Mouse (Mus musculus) CD4-positive helper T cell, adult 2 months (primary cell): Measurements from ENCODE around the gene Scarf2.
A peak's percentile ranks its signal among the peaks of the same experiment; 100 is the strongest.

Experiments
- DNase-seq: peaks from one replicate; pipeline ENCODE4 v3.0.0-alpha.2; 2012; ENCODE audit warnings: low read depth, missing footprints, low spot score

Gene Scarf2

GRCm38 (mm10) chr16:17796971-17797811 lies at the start of gene Scarf2:
Gene Scarf2 (plus strand): TSS chr16:17797282.
- no peak for DNase-seq

- no peak for DNase-seq
Observed at GRCm38 (mm10) chr16:17753001-17753400, 44.1 kb upstream of the Scarf2 start.

- DNase-seq, result no peak
Observed at GRCm38 (mm10) chr16:17753686-17754085, 43.4 kb upstream of the Scarf2 start.

- no peak for DNase-seq
Observed at GRCm38 (mm10) chr16:17757756-17758155, 39.3 kb upstream of the Scarf2 start.

DNA sequence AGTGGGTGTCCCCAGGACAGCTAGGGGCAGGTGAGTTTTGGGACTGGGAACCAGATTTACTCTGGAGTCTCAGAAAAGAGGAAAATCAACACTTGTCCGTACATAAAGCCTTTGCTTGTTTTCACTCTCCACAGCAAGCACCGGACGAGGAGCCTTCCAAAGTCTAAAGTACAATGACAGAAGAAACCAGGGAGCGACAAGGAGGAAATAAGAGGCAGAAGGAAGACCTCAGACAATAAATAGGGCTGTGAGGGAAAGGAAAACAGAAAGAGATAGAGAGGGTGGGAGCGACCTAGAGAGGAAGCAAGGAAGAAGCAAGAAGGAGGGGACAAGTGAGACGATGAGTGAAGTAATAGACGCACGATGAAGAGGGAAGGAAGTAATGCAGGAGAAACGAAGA lies 38.2 kb upstream of the Scarf2 start:
- no peak for DNase-seq

GRCm38 (mm10) chr16:17759344-17759773 lies 37.7 kb upstream of the Scarf2 start, which contains the start of gene Klhl22:
Gene Klhl22 (plus strand): TSS chr16:17759618.
- peak; percentile 83 for DNase-seq

DNA sequence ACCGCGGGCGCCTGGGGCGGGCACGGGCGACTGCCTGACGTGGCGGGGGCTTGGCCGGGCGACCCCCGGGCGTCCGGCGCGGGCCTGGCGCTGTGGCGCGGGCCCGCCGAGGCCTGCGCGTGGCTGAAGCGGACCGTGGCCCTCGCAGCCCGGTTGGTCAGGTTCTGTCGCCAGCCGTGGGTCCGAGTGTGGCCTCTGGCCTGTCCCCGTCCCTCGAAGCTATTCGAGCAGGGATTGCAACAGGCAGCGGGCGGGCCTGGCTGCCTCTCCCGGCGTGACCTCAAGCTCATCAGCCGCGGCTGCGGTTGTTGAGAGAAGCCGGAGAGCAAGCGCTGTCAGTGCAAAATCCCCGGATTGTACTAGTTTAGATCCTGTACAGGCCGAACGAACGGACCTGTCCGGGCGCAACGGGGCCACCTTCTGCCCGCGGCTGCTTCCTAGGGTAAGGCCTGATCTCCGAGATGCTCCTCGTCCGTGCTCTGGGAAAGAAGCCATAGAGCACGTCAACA lies 37.2 kb upstream of the Scarf2 start:
- peak; percentile 42 for DNase-seq

GRCm38 (mm10) chr16:17760657-17761056 lies 36.4 kb upstream of the Scarf2 start:
- DNase-seq, result peak; percentile 36

DNA sequence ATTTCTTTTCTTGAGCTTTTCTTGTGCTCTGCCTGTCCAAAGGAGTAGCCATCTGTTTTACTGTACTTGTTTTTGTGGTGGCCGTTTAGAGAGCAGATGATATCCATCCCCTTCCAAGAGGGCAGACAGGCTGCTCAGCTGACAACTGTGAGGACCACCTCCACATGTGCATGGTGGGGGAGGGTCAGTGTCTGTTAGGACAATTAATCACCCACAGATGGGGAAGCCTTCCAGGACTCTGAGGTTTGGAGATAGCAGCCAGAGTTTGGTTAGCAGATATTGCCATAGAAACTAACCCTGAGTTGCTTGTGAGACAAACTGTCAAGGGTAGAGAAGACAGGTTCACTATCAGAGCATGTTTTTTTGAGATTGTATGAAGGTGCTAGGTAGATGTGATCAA lies 36.0 kb upstream of the Scarf2 start:
- no peak for DNase-seq

- DNase-seq, result no peak
Observed at GRCm38 (mm10) chr16:17764108-17764511, 33.0 kb upstream of the Scarf2 start.

- DNase-seq, result no peak
Observed at GRCm38 (mm10) chr16:17768834-17769233, 28.2 kb upstream of the Scarf2 start.

DNA sequence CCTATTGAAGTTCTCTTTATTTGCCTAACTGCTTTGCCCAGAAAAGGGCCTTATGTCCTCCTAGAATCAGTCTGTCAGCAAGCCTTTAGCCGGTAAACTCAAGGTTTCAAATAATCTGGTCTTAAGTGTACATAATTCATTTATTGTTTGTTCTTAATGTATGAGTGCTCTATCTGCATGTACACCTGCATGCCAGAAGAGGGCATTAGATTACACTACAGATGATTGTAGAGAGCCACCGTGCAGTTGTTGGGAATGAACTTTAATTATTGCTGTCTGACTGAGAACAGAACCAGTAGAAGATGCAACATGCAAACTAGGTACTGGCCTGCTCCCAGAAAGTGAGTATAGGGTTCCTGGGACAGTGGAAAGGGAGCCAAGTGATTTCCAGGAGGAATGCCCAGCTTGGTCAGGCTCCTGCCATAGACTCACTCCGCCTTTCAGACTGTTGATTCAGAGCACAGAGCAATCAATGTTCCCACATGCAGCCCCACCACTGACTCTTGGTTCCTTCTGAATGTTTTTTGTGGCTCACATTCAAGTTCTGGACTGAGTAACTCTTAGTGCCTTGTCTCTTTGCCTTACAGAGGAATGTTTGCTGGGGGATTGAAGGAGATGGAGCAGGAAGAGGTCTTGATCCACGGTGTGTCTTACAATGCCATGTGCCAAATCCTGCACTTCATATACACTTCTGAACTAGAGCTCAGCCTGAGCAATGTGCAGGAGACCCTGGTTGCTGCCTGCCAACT lies 25.8 kb upstream of the Scarf2 start:
- DNase-seq, result no peak

GRCm38 (mm10) chr16:17776828-17777227 lies 20.3 kb upstream of the Scarf2 start:
- DNase-seq, result no peak

GRCm38 (mm10) chr16:17778223-17778622 lies 18.9 kb upstream of the Scarf2 start:
- no peak for DNase-seq

DNA sequence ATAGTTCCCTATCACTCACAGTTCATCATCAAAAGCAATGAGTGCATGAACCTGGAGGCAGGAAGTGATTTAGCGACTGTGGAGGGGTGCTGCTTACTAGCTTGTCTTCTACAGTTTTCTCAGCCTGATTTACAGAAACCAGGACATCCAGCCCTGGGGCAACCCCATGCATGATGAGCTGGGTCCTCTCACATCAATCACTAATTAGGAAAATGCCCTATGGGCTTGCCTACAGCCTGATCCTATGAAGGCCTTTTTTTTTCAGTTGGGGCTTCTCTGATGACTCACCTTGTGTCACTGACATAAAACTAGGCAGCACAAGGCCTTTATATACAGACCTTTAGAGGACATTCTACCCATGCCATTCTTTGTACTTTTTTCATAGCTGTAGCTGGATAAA lies 17.4 kb upstream of the Scarf2 start:
- DNase-seq, result no peak

DNA sequence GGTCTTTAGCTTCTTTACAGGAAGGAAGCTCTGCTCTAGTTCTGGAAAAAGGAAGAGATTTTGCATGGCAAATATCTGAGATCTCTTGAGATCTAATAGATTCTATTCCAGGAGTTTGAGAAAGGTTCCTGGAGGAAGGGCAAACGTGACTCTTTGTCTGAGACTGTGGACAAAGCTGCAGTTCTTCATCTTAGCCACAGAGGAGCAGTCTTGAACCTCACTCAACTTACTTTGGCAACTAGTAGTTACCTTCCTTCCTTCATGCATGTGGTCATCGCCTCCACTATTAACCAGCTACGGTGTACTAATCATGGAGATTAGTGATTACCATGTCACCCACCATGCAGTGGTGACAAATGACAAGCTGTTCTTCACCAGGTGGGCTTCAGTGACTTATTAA lies 11.7 kb upstream of the Scarf2 start:
- DNase-seq, result no peak

GRCm38 (mm10) chr16:17792728-17793127 lies 4.4 kb upstream of the Scarf2 start:
- no peak for DNase-seq

DNA sequence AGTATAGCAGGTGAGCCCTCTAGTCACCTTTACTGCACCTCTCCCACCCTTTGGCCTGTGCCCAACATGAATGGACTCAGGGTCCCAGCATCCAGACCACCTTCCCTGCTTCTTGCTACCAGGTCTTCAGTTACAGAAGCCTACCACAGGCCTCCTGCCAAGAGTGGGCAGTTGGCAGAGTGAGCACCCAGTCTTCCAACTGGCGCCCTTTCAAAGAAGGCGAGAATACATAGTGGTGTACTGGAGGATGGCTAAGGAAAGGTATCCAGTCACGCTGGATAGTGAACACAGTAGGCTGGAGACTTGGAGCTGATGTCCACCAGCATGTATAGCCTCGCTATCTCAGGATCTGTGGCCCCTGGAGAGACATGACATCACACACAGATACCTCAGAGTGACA lies 3.0 kb upstream of the Scarf2 start:
- DNase-seq, result no peak

DNA sequence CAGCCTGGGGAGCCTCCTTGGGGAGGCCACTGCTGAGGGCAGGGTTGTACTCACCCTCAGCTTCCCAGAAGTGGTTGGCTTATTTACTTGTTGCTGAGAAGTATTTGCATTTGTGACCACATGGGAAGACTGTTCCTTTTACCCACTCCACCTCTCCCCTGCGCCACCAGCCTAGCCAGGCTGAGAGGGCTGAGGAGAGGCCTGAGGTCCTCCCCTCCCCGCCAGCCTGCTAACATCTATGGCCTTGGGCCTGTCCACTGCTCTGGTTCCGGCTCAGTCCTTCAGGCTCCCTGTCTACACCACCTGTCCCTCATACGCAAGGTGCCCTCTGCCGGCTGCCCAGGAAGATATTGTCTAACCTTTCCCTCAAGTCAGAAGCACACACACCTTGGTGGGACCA lies 1.4 kb upstream of the Scarf2 start:
- no peak for DNase-seq

DNA sequence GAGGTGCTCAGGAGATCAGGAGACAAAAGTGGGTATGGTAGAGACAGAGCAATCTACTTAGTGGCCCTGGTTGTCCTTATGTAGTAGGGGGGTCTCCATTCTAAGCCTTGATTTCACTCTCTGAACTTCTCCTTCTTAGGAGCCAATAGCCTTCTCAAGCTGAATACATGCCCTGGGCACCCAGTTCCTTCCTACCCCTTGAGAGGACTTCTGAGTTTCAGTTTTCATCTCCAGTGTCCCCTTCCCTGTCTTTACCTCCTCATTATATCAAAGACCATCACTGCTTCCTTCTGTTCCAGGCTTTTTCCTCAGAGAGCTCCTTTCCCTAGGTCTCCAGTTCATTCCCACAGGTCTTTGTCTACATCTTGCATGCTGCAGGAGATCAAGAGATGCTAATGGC lies 563 bp upstream of the Scarf2 start:
- DNase-seq, result no peak

GRCm38 (mm10) chr16:17797812-17798311 lies 780 bp downstream of the Scarf2 start:
- no peak for DNase-seq
